Mouse (Mus musculus) thymus, postnatal 36 days (tissue): ENCODE measurements around the gene Lrrtm3.

Experiments used
- DNase-seq, 2 experiments: peaks; one replicate each; pipeline ENCODE4 v3.0.0; 2022; ENCODE audit warnings: mixed read lengths in 2 of 2

The Lrrtm3 gene

GRCm38 (mm10) chr10:64089680-64090460 is at the start of gene Lrrtm3:
Lrrtm3 (minus strand) TSS chr10:64090277.
- no peak for DNase-seq

DNA sequence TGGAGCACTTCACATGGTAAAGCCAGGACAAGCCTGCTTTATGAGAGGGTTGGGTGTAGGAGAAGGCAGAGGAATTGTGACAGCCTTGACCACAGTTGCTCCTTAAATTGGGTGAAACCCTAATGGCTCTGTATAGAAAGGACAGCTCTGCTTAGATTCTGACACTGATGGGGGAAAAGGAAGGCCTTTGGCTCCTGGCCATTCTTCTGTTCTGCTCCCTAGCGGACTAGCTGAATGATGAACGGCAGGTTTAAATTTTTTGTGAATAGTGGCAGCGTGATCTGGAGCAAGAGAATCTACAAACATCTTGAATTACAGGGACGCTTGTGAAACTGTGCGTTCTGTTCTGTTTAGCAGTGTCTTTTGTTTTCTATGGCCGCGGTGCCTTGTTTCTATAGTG is 45.4 kb upstream of the Lrrtm3 start:
- no peak for DNase-seq

- DNase-seq: no peak
Observed at GRCm38 (mm10) chr10:64133461-64133860, 43.4 kb upstream of the Lrrtm3 start.

- DNase-seq: no peak
Observed at GRCm38 (mm10) chr10:64130397-64131150, 40.5 kb upstream of the Lrrtm3 start.

- no peak for DNase-seq
Observed at GRCm38 (mm10) chr10:64118833-64119232, 28.8 kb upstream of the Lrrtm3 start.

- DNase-seq: no peak
Observed at GRCm38 (mm10) chr10:64115246-64115645, 25.2 kb upstream of the Lrrtm3 start.

GRCm38 (mm10) chr10:64096532-64096931 is 6.5 kb upstream of the Lrrtm3 start:
- DNase-seq: no peak

- no peak for DNase-seq
Observed at GRCm38 (mm10) chr10:64088774-64089460, 1.2 kb downstream of the Lrrtm3 start.

DNA sequence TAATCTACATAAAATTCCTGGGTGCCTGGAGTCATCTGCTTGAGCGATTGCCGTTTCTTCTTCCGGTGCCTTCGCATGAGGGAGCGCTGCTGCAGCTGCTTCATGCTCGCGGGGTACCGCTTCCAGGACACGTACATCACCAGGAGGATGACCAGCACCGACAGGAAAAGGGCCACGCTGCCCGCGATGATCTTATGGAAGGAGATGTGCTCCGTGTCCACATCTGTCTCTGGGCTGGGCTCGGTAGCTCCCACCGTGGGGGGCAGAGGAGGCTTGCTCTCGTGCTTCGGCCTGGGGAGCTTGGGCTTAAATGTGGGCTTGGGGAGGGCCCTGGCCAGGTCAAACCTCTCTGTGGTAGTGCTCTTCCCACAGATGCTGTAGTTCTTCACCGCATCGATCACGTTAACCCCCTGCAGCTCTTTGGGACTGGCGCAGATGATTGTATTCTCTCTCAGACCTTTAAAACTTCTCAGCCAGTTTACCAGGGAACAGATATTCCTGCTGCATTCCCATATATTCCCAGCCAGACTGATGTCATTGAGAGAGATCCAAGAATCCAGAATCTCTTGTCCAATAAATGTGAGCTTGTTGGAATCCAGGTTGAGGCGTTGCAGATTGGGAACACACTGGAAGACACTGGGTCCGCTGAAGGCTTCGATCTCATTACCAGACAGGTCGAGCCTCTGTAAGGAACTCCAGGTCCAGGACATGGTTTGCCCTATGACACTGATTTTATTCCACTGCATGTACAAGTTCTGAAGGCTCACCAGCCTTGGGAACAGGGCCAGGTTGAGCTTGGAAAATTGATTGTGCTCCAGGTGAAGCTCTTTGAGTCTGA is 1.9 kb downstream of the Lrrtm3 start:
- no peak for DNase-seq

GRCm38 (mm10) chr10:64087521-64087920 is 2.6 kb downstream of the Lrrtm3 start:
- DNase-seq: no peak

DNA sequence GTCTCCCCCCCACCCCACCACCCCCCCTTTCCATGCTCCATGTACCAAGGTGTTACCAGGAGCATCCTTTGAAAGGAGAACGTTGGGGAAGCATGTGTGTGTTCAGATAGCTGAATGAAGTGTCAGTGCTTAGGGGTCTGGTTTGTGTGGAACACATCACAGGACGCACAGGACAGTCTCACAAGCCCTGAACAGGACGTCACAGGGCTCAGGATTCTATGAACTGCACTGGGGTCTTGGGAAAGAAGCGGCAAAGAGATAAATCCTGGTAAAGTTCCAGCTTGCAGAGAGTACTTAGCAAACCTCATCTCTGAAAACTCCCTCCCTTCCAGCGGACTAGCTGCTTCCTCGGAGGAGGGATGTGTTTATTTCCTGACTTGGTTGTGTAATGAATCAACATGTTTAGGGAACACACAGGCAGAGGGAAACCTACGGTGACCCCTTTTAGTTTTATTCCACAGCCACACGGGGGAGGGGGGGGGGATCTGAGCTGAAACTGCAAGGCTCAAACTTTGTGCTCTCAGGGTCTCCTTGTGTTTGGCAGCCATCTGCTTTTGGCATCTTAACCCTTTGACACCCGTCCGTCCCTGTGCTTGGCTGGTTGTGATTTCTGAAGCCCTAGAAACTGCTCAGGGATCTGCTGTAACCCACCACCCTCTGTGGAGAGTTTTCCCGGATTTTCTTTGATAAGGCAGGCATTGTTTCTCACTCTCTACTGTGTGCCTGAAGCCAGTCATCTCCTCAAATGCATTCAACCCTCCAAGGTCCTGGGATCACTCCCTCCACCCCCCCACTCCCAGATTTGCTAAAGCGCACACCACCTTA is 3.3 kb downstream of the Lrrtm3 start:
- DNase-seq: no peak

DNA sequence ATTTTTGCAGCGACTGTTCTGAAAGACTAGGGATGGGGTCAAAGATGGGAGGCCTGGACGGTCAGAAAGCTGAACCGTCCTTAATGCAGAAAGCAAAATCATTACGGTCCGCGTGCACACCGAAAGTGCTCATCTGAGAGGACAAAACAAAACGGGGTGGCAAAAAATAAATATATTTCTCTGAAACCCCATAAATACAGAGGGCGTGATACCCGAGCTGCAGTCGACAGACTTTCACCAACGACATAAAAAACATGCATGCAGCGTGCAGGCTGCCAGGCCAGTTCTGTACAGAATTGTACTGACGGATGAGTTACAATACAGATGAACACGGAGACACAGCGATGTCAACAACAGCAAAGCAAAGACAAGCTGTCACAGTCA is 3.9 kb downstream of the Lrrtm3 start:
- DNase-seq: no peak

GRCm38 (mm10) chr10:64084465-64084864 is 5.6 kb downstream of the Lrrtm3 start:
- DNase-seq: no peak

DNA sequence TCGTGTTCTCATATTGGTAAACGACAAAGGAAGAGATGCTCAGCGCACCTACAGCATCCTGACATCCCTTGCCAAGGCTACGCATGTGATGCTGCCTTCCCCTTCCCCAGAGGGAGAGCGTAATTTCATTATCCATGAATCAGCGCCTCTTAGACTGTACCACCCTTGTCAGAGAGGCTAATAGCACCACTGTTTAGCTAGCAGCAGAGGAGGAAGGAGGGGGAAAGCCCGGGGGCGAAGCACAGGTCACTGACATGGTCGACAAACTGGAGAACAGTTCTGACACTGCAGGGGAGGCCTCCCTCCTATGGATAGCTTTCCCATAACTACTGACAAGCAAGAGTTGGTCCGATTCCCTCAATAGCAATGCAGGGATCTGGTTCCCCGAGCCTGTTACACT is 6.3 kb downstream of the Lrrtm3 start:
- no peak for DNase-seq

DNA sequence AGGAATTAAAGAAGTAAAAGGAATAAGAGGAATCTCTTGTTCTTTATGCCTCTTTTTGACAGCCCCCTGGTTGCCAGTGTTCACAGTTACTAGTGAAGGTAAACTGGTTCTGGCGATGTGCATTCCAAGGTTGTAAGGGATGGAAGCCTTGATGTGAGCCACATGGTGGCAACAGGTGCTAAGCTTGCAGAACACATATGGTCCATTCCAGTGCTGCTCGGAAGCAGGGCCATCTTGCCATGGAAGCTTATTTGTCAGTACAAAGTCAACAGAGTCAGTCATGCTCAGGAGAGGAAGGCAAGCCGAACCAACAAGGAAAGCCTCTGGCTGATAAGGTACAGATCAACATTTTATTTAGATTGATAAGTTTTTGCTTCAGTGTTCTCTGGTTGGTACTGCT is 7.7 kb downstream of the Lrrtm3 start:
- DNase-seq: no peak

DNA sequence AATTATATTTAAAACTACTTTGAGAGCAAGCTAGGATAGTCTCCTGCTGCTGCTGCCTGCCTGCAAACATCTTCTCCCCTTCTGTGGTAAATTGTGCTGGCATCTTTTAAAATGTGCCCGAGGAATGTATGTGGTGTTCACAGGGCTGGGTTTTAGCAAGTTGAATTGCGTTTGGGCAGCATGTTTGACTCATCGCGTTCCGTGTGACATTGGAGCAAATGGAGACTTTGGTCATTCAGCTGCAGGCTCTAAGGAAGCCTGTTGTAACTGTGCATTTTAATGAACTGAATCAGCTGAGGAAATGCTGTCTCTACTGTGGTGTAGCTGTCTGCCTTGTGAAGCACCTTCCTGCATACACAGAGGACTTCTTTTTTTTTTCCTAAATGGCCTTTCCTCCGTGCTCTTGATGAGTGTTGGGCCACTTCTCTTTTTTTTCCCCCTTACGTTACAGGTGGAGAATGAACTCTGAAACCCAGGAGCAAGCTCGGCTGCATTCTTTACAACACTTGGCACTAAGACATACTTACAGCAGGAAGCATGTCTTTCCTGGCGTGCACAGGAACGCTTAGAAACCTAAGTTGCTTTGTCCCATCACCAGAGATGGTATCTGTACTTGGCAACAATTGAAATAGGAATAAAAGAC is 13.5 kb downstream of the Lrrtm3 start:
- DNase-seq: no peak

DNA sequence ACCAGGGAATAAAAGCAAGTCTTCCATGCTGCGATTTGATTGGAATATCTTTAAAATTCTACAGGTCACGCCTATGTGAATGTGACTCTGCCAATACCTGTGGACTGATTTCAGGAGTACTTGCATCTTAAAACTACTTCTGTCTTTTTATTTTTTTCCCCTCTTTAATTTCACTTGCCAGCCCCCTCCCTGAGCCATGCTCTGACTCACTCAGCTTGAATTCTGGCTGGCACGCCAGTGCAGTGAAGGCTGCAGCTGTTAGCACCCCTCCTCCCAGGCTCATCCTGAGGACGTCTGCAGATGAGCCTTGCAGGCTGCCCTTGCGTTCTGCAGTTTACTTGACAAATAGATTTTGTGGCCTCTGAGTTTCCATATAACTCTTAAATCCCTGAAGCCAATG is 14.1 kb downstream of the Lrrtm3 start:
- DNase-seq: no peak

- no peak for DNase-seq
Observed at GRCm38 (mm10) chr10:64063704-64064103, 26.4 kb downstream of the Lrrtm3 start.

GRCm38 (mm10) chr10:64049946-64050345 is 40.1 kb downstream of the Lrrtm3 start:
- DNase-seq: no peak

DNA sequence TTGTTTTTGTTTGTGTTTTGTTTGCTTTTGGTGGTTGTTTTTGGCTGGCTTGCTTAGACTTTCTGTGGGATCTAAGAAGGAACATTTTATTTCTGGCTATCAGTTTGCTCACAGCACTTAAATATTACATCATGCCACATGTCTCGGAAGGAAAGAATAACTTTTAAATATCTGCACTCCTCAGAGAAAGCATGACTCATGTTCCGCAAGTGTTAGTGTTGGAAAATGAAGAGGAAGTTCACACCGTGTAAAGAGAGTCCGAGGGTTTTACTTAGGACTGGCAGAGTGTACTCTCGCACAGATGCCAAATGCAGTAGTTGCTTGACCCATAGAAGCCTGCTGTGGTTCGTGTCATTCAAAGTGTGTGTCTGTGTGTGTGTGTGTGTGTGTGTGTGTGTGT is 40.9 kb downstream of the Lrrtm3 start:
- DNase-seq: no peak

GRCm38 (mm10) chr10:64041892-64042291 is 48.2 kb downstream of the Lrrtm3 start:
- no peak for DNase-seq
